Mouse (Mus musculus) stomach, embryonic 16.5 days (tissue): ENCODE measurements at regions not wholly inside any gene's neighbourhood (a gene's known extent, or its start where the extent isn't known, plus 50 kb on each side); places are given as distances from the start of the nearest gene placed in this dataset.

Experiments
- ATAC-seq: fragments of 200-750 bp; cut with Nextera tagmentation; 2 replicates; pipeline ENCODE4 v1.8.0; 2017; ENCODE audit warnings: moderate number of reproducible peaks, moderate TSS enrichment; ENCODE audit not compliant: insufficient read depth, low FRiP score
- H3K27ac ChIP-seq: fragments of 300-500 bp; sonication (generic); 2 replicates; pipeline ENCODE4 v1.5.1; 2014; ENCODE audit warnings: low read length
- H3K27me3 ChIP-seq: fragments of 300-500 bp; sonication (generic); 2 replicates; pipeline ENCODE4 v1.6.1; 2014; ENCODE audit warnings: low read length, control low read depth, mixed read lengths; ENCODE audit not compliant: control insufficient read depth, insufficient read depth
- H3K36me3 ChIP-seq: fragments of 300-500 bp; sonication (generic); 2 replicates; pipeline ENCODE4 v1.6.1; 2014; ENCODE audit warnings: low read length; ENCODE audit not compliant: control insufficient read depth, insufficient read depth
- H3K4me1 ChIP-seq: fragments of 300-500 bp; sonication (generic); 2 replicates; pipeline ENCODE4 v1.6.1; 2014; ENCODE audit warnings: low read length, control low read depth, mixed read lengths; ENCODE audit not compliant: control insufficient read depth, insufficient read depth
- H3K4me2 ChIP-seq: fragments of 300-500 bp; sonication (generic); 2 replicates; pipeline ENCODE4 v1.6.1; 2014; ENCODE audit warnings: low read depth, low read length, mixed read lengths
- H3K4me3 ChIP-seq: fragments of 300-500 bp; sonication (generic); replicated peaks from 2 replicates; pipeline ENCODE4 v1.5.1; 2014; ENCODE audit warnings: mild to moderate bottlenecking, low read length
- H3K9ac ChIP-seq: fragments of 300-500 bp; sonication (generic); 2 replicates; pipeline ENCODE4 v1.6.1; 2014; ENCODE audit warnings: low read length
- H3K9me3 ChIP-seq: fragments of 300-500 bp; sonication (generic); replicated peaks from 2 replicates; pipeline ENCODE4 v1.6.1; 2016; ENCODE audit warnings: low read length, control low read depth; ENCODE audit not compliant: control insufficient read depth
- WGBS: fragments of 180-500 bp; shearing (Covaris S2); extraction: QIAGEN DNeasy Blood & Tissue Kit; methylation state at CpG from one replicate; pipeline ENCODE4 v1.1.7; 2014; 5-methylcytosine and 5-hydroxymethylcytosine counted together

DNA sequence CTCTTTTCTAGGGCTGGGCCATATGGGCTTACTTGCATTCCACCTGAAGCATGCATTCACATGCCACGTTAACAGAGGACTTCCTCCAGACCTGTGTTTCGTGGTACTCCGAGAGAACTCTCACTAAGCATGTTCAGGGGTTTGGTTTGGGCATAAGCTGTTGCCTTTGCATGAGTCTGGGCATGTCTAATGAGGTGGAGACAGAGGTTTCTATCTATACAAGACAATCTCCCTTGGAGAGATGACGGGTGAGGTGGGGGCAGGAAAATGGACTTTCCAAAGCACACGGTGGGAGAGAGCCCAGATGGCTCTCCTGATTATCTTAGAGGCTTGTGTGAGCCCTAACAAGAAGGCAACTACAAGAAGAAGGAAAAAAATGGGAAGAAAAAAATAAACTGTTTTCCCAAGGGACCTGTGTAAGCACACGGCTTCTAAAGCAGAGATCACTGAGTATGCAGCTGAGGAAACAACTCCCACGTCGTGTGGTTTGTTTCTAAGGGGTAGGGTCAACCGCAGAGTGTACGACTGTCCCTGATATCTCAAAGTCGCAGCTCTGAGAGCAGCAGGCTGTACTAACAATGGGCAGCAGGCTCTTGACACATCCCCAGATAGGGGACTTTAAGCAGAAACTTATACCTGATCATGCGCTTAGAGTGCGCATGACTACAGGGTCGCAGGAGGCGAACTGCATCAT lies 50.7 kb upstream of the Intu start:
- Histone ChIP-seq H3K4me3 (no peak overlapping the region), H3K27ac (no peak overlapping the region), H3K27me3 (no peaks in the 10 kb centered on the region), H3K9ac (no peak overlapping the region), H3K36me3 (no peaks in the 10 kb centered on the region), H3K9me3 (no peaks in the 10 kb centered on the region), H3K4me2 (no peak overlapping the region), H3K4me1 (no peaks in the 10 kb centered on the region)
- ATAC-seq = no peak
- 65% methylated on average over 15 of the region's 15 CpGs for WGBS
